Mouse (Mus musculus): ENCODE data around the gene Dnah9.

Gene Dnah9

GRCm38 (mm10) chr11:65918480-65919236 lies 249.7 kb downstream of the Dnah9 start:
- no peak for DNase-seq

GRCm38 (mm10) chr11:65909195-65909594 lies 259.2 kb downstream of the Dnah9 start:
- no peak for DNase-seq

GRCm38 (mm10) chr11:65905487-65905886 lies 262.9 kb downstream of the Dnah9 start:
- no peak for DNase-seq

GRCm38 (mm10) chr11:65903944-65904343 lies 264.4 kb downstream of the Dnah9 start:
- no peak for DNase-seq

GRCm38 (mm10) chr11:65881465-65881864 lies 286.9 kb downstream of the Dnah9 start:
- DNase-seq = no peak

- no peak for DNase-seq
Observed at GRCm38 (mm10) chr11:65877146-65877775, 291.1 kb downstream of the Dnah9 start.

- no peak for DNase-seq
Observed at GRCm38 (mm10) chr11:65861476-65861875, 306.9 kb downstream of the Dnah9 start.

- no peak for DNase-seq
Observed at GRCm38 (mm10) chr11:65852066-65852465, 316.3 kb downstream of the Dnah9 start.

GRCm38 (mm10) chr11:65846446-65846845 lies 321.9 kb downstream of the Dnah9 start:
- DNase-seq = no peak

- no peak for DNase-seq
Observed at GRCm38 (mm10) chr11:65838999-65839398, 329.4 kb downstream of the Dnah9 start.

GRCm38 (mm10) chr11:65824556-65824955 lies 343.8 kb downstream of the Dnah9 start:
- DNase-seq = no peak

- peak; percentile 50 to 53 for DNase-seq
Observed at GRCm38 (mm10) chr11:65820877-65821276, 347.5 kb downstream of the Dnah9 start.

GRCm38 (mm10) chr11:65820280-65820679 lies 348.1 kb downstream of the Dnah9 start:
- DNase-seq = no peak

GRCm38 (mm10) chr11:65818193-65818592 lies 350.2 kb downstream of the Dnah9 start:
- no peak for DNase-seq

- no peak for DNase-seq
Observed at GRCm38 (mm10) chr11:65816237-65816636, 352.1 kb downstream of the Dnah9 start.

GRCm38 (mm10) chr11:65814381-65814780 lies 354.0 kb downstream of the Dnah9 start:
- no peak for DNase-seq

GRCm38 (mm10) chr11:65812088-65812487 lies 356.3 kb downstream of the Dnah9 start:
- DNase-seq = no peak

- peak in 1 of 2 experiments; percentile 11 for DNase-seq
Observed at GRCm38 (mm10) chr11:65807601-65808000, 360.8 kb downstream of the Dnah9 start.

- peak; percentile 80 to 81 for DNase-seq
Observed at GRCm38 (mm10) chr11:65806909-65807504, 361.3 kb downstream of the Dnah9 start, which contains the start of gene Zkscan6. TSS of gene Zkscan6 (plus strand) at chr11:65807175.

GRCm38 (mm10) chr11:65806321-65806904 lies 361.9 kb downstream of the Dnah9 start:
- peak; percentile 65 to 70 for DNase-seq

GRCm38 (mm10) chr11:65801899-65802298 lies 366.5 kb downstream of the Dnah9 start:
- DNase-seq = no peak

- no peak for DNase-seq
Observed at GRCm38 (mm10) chr11:65795896-65796295, 372.5 kb downstream of the Dnah9 start.

- DNase-seq = no peak
Observed at GRCm38 (mm10) chr11:65794428-65795219, 373.7 kb downstream of the Dnah9 start.

Data from B cell, adult 2 months (primary cell).